Mouse (Mus musculus): Measurements from ENCODE around the gene Arrb1. TPM values are rescaled to one million over a fixed set of nuclear protein-coding genes. Genes with fewer than 3 reads are reported as not detected.

Arrb1 gene
- polyA plus RNA-seq, 1 experiment from 2014 or later = 6.8 TPM

DNA sequence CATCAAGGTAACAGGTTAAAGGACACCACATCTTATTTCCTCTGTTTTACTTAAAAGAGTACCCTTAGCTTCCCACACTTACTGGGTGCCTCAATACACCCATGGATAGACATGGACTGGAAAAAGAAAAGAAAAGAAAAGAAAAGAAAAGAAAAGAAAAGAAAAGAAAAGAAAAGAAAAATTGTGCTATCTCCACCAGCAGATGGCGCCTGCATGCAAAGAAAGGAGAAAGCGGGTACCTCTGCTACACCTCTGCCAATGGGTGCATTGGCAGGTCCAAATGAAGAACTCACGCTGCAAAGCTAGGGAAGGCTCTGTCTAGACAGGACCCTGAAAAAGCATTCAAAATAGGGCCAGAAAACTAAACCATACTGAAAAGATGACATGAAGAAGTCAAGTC lies 83.6 kb downstream of the Arrb1 start:
- H3K9me3 ChIP-seq = no peaks in the 10 kb centered on the region
- no peak overlapping the region for H3K4me2 ChIP-seq (replicated peaks)
- H3K4me3 ChIP-seq = no peak overlapping the region
- no peak overlapping the region for H3K9ac ChIP-seq
- 8% methylated on average over 3 of the region's 3 CpGs for WGBS
- H3K36me3 ChIP-seq = no peaks in the 10 kb centered on the region
- peaks cover 45% of the 10 kb centered on the region for H3K27me3 ChIP-seq
- no peak for ATAC-seq (ENCODE audit: low FRiP score, low read depth)
- no peaks in the 10 kb centered on the region for H3K4me1 ChIP-seq
- no peak overlapping the region for H3K27ac ChIP-seq

DNA sequence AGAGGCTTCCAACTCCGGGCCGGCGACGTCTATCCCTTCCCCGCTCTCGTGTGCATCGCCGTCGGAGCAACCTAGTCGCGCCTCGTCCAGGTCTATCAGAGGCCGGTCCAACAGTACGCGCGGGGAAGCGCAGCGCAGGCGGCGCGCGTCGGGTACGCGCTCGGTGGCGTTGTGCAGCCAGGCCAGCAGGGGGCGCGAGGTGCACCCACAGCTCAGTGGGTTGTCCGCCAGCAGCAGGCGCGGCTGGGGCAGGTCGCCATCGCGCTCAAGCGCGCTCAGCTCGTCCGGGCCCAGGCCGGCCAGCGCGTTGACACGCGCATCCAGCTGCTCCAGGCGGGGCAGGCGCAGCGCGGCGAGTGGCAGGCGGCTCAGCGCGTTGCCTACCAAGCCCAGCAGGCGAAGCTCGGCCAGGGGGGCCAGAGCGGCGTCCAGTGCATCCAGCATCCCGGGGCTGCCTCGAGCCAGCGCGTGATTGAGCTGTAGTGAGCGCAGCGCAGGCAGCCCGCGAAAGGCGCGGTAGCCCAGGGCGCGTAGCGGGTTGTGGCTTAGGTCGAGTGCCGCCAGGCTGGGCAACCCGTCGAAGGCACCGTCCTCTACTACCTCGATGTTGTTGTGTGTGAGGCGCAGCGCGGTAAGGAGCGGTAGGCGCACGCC lies 90.6 kb downstream of the Arrb1 start:
- Histone ChIP-seq H3K27ac (no peak overlapping the region), H3K27me3 (peaks cover 97% of the 10 kb centered on the region), H3K9me3 (no peaks in the 10 kb centered on the region), H3K4me3 (peak overlapping the region; percentile 55), H3K4me2 (replicated peaks) (peak overlapping the region; percentile 98), H3K36me3 (no peaks in the 10 kb centered on the region), H3K4me1 (peaks cover 22% of the 10 kb centered on the region), H3K9ac (peak overlapping the region; percentile 60)
- under 1% methylated on average over 81 of the region's 81 CpGs for WGBS
- ATAC-seq (ENCODE audit: low FRiP score, low read depth) = peak; percentile 78

DNA sequence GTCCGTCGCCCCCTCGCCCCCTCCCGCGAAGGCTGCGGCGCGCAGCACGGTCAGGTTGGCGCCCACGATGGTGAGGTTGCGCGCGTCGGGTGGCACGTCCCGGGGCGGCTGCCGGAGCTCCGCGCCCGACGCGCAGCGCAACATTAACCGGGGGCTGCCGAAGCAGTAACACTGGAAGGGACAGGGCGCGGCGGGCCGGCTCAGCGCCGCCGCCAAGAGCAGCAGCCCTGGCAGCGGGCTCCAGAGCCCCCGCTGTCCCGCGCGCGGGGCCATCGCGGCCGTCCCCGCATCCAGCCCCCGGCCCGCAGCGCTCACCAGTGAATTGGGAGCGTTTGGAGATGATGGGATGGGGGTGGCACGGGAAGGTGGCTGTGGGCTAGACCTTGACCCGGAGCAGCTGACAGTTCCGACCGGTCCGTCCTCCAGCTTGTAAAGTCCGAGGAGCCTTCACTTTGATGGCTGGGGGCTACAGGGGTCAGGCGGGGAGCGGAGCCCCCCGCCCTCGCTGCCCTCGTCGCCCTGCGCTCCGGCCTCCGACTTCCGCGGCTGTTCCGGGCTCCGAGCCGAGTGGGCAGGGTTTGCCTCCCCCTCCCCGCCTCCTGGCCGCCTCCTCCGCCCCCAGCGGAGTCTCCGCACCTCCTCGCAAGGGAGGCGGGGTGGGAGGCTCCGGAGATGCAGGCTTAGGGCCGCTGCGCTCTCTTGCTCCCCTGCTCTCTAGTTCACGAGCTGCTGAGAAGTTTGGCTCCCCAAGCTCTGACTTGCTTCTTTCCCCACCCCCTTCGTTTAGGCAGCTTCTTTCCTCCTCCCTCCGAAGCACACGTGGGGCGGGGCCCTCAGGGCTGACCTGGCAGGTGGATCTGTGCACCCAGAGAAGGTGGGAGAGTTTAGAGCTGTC lies 91.4 kb downstream of the Arrb1 start, which contains the start of gene Tpbgl:
Gene Tpbgl (minus strand): TSS at position 728 of the 895 bp plus-strand sequence.
- ATAC-seq (ENCODE audit: low FRiP score, low read depth) = 0 out of 2 replicates have a peak, but pooled peaks have one; percentile 35
- peak within 1 kb of the TSS; percentile 98 for H3K4me2 ChIP-seq (replicated peaks)
- no peaks in the 10 kb centered on the region for H3K36me3 ChIP-seq
- H3K4me3 ChIP-seq = peak within 1 kb of the TSS; percentile 55
- H3K4me1 ChIP-seq = peaks cover 22% of the 10 kb centered on the region
- no peak within 1 kb of the TSS for H3K27ac ChIP-seq
- peaks cover 96% of the 10 kb centered on the region for H3K27me3 ChIP-seq
- H3K9ac ChIP-seq = peak within 1 kb of the TSS; percentile 60
- WGBS = under 1% methylated on average over 82 of the region's 83 CpGs
- no peaks in the 10 kb centered on the region for H3K9me3 ChIP-seq

DNA sequence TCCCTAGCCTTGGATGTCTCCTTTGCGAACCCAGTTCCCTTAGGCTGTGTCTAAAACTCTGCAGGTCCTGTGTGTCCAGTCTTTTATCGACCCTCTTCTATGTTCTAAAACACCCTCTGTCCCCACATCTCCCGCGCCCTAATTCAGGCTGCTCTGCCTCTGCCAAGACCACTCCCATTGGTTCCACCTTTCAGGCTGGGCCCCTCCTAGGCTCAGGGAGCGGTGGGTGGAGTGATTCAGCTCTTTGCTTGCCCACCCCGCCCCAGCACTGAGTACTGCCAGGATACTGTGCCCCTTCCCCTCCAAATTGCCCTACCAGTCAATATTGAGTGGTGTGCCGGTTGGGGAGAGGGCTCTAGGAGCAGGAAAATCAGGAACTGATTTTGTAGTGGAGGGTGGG lies 92.1 kb downstream of the Arrb1 start:
- H3K4me3 ChIP-seq = peak overlapping the region; percentile 55
- 5% methylated on average over 7 of the region's 7 CpGs for WGBS

DNA sequence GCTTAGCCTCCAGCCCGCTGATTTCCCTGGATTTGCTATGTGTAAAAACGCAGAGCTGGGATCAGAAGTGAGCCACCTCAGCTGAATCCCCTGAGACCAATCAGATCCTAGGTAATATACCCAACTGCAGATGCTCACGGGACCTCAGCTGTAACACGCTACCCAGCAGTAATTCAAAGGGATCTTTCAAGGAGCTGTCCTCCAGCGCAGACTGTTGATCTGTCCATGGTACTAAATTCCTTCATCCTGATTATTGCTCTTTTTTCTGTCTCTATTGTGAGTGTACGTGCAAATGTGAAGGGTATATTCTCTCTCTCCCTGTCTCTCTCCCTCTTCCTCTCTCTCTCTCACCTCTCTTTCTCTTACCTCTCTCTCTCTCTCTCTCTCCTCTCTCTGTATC lies 97.0 kb downstream of the Arrb1 start:
- H3K4me2 ChIP-seq (replicated peaks) = no peak overlapping the region
- peaks cover 53% of the 10 kb centered on the region for H3K27me3 ChIP-seq
- no peaks in the 10 kb centered on the region for H3K9me3 ChIP-seq
- peaks cover 2% of the 10 kb centered on the region; the same call in 1 of the 2 replicates for H3K4me1 ChIP-seq
- 11% methylated on average over 6 of the region's 6 CpGs for WGBS
- H3K9ac ChIP-seq = no peak overlapping the region
- ATAC-seq (ENCODE audit: low FRiP score, low read depth) = no peak
- H3K4me3 ChIP-seq = no peak overlapping the region
- H3K27ac ChIP-seq = no peak overlapping the region
- H3K36me3 ChIP-seq = no peaks in the 10 kb centered on the region

More for the DNA sequence above, 92.1 kb downstream of the Arrb1 start:
- Histone ChIP-seq H3K4me1 (peaks cover 22% of the 10 kb centered on the region), H3K9ac (no peak overlapping the region), H3K4me2 (replicated peaks) (peak overlapping the region; percentile 98), H3K36me3 (no peaks in the 10 kb centered on the region), H3K27me3 (peaks cover 95% of the 10 kb centered on the region), H3K27ac (no peak overlapping the region), H3K9me3 (no peaks in the 10 kb centered on the region)
- ATAC-seq (ENCODE audit: low FRiP score, low read depth) = no peak

GRCm38 (mm10) chr7:99633966-99634665 lies 98.8 kb downstream of the Arrb1 start:
- Histone ChIP-seq H3K9me3 (no peaks in the 10 kb centered on the region), H3K9ac (no peak overlapping the region), H3K4me3 (no peak overlapping the region), H3K27me3 (peaks cover 35% of the 10 kb centered on the region), H3K4me2 (replicated peaks) (no peak overlapping the region), H3K36me3 (no peaks in the 10 kb centered on the region), H3K4me1 (no peaks in the 10 kb centered on the region), H3K27ac (no peak overlapping the region)
- 57% methylated on average over 8 of the region's 8 CpGs for WGBS
- ATAC-seq (ENCODE audit: low FRiP score, low read depth) = no peak

GRCm38 (mm10) chr7:99641245-99641644 lies 106.0 kb downstream of the Arrb1 start:
- no peak overlapping the region for H3K4me2 ChIP-seq (replicated peaks)
- no peaks in the 10 kb centered on the region for H3K9me3 ChIP-seq
- no peaks in the 10 kb centered on the region for H3K36me3 ChIP-seq
- no peak for ATAC-seq (ENCODE audit: low FRiP score, low read depth)
- H3K4me3 ChIP-seq = no peak overlapping the region
- H3K4me1 ChIP-seq = no peaks in the 10 kb centered on the region
- H3K27ac ChIP-seq = no peak overlapping the region
- 0 out of 2 replicates have a peak, but pooled peaks cover 15% of the 10 kb centered on the region for H3K27me3 ChIP-seq
- H3K9ac ChIP-seq = no peak overlapping the region
- WGBS = 39% methylated on average over 4 of the region's 4 CpGs

- Histone ChIP-seq H3K27me3 (0 out of 2 replicates have a peak, but pooled peaks cover 12% of the 10 kb centered on the region), H3K27ac (no peak overlapping the region), H3K9me3 (no peaks in the 10 kb centered on the region), H3K4me1 (no peaks in the 10 kb centered on the region), H3K4me2 (replicated peaks) (no peak overlapping the region), H3K4me3 (no peak overlapping the region), H3K9ac (no peak overlapping the region), H3K36me3 (no peaks in the 10 kb centered on the region)
- 58% methylated on average over 3 of the region's 3 CpGs for WGBS
- ATAC-seq (ENCODE audit: low FRiP score, low read depth) = no peak
Measured at GRCm38 (mm10) chr7:99642078-99642477, 106.8 kb downstream of the Arrb1 start.

- ATAC-seq (ENCODE audit: low FRiP score, low read depth) = no peak
- 85% methylated on average over 7 of the region's 7 CpGs for WGBS
- Histone ChIP-seq H3K9me3 (no peaks in the 10 kb centered on the region), H3K27me3 (0 out of 2 replicates have a peak, but pooled peaks cover 12% of the 10 kb centered on the region), H3K27ac (no peak overlapping the region), H3K4me3 (no peak overlapping the region), H3K9ac (no peak overlapping the region), H3K4me1 (no peaks in the 10 kb centered on the region), H3K36me3 (no peaks in the 10 kb centered on the region), H3K4me2 (replicated peaks) (no peak overlapping the region)
Measured at GRCm38 (mm10) chr7:99644701-99645100, 109.4 kb downstream of the Arrb1 start.

GRCm38 (mm10) chr7:99648623-99649022 lies 113.4 kb downstream of the Arrb1 start:
- Histone ChIP-seq H3K4me1 (no peaks in the 10 kb centered on the region), H3K4me2 (replicated peaks) (no peak overlapping the region), H3K4me3 (no peak overlapping the region), H3K27me3 (no peaks in the 10 kb centered on the region), H3K9ac (no peak overlapping the region), H3K27ac (no peak overlapping the region), H3K36me3 (no peaks in the 10 kb centered on the region), H3K9me3 (no peaks in the 10 kb centered on the region)
- 4% methylated on average over 6 of the region's 6 CpGs for WGBS
- ATAC-seq (ENCODE audit: low FRiP score, low read depth) = no peak

- Histone ChIP-seq H3K4me2 (replicated peaks) (no peak overlapping the region), H3K4me3 (no peak overlapping the region), H3K27me3 (no peaks in the 10 kb centered on the region), H3K27ac (no peak overlapping the region), H3K9ac (no peak overlapping the region), H3K4me1 (no peaks in the 10 kb centered on the region), H3K36me3 (no peaks in the 10 kb centered on the region), H3K9me3 (no peaks in the 10 kb centered on the region)
- 47% methylated on average over 4 of the region's 4 CpGs for WGBS
- no peak for ATAC-seq (ENCODE audit: low FRiP score, low read depth)
Measured at GRCm38 (mm10) chr7:99649585-99649984, 114.3 kb downstream of the Arrb1 start.

GRCm38 (mm10) chr7:99654244-99654643 lies 119.0 kb downstream of the Arrb1 start:
- ATAC-seq (ENCODE audit: low FRiP score, low read depth) = no peak

More at GRCm38 (mm10) chr7:99654244-99654643, 119.0 kb downstream of the Arrb1 start:
- H3K27ac ChIP-seq = no peak overlapping the region
- 80% methylated on average over 11 of the region's 11 CpGs for WGBS
- H3K9ac ChIP-seq = no peak overlapping the region
- no peak overlapping the region for H3K4me3 ChIP-seq
- H3K4me1 ChIP-seq = no peaks in the 10 kb centered on the region
- no peaks in the 10 kb centered on the region for H3K36me3 ChIP-seq
- H3K27me3 ChIP-seq = no peaks in the 10 kb centered on the region
- H3K9me3 ChIP-seq = no peaks in the 10 kb centered on the region
- no peak overlapping the region for H3K4me2 ChIP-seq (replicated peaks)
